Mouse (Mus musculus) CD4-positive, CD25-positive, alpha-beta regulatory T cell, adult 4 months (primary cell): Measurements from ENCODE around the gene Epb41l1. TPM values are rescaled to one million over a fixed set of nuclear protein-coding genes. Genes with fewer than 3 reads are reported as not detected.

ENCODE experiments used
- ATAC-seq: one replicate; pipeline ENCODE4 v1.8.0; 2017
- polyA plus RNA-seq, 2 experiments: library from polyadenylated mRNA; unstranded; fragments of 100-300 nt; shearing (Covaris generic); gene quantifications; one replicate each; pipeline ENCODE4 v1.2.1; 2017

Gene Epb41l1
- polyA plus RNA-seq, 2 experiments from 2014 or later, result 0.24 TPM; not detected in 1

DNA sequence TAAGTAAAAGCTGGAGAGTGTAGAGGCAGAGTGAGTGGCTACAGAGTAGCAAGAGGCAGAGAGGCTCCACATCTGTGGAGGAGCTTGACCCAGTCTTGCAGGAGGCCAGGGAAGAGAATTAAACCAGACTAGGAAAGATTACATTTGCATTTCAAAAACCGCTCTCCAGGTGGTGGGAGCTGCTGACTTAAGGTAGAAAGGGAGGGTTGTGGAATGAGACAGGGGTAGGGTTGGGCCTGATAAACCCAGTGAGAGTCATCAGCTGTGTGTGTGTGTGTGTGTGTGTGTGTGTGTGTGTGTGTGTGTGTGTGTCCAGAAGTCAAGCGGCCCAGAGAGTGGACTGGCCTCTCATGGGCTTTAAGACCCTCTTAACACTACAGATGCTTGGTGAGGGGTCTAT is 4.9 kb downstream of the Epb41l1 start:
- no peak for ATAC-seq

DNA sequence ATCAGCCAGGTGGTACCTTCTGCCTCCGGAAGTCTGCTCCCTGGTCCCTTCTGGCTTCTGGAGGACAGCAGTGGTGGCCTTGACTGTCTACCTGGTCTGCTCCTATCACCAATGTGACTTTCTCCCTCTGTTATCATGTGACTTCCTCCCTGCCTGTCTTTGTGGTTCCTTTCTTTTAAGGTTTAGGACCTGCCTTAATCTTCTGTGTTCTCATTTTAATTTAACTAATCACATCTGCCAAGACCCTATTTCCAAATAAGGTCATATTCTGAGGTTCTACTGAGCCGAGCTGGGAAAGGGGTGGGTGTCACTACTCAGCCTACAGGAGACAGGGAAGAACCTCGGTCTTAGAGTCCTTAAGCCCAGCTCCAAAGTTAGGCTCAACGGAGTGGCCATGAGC is 5.4 kb downstream of the Epb41l1 start:
- ATAC-seq, result no peak

DNA sequence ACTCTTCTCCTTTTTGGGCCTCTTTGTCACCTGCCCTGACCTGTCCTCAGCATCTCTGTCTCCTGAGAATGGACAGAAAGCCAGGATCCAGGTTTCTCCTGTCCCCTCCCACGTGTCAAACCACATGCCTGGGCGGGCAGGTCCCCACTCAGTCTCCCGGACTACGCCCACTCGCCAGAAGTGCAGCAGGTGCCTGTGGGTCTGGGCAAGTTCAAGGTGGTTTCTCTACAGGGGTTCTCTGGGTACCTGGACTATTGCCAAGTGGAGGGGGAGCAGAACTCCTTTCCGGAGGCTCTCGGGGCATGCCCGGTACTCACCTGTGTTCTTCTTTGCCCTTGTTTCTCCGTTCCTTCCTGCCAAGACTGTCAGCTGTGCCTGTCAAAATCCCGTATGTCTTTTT is 9.1 kb downstream of the Epb41l1 start:
- no peak for ATAC-seq

DNA sequence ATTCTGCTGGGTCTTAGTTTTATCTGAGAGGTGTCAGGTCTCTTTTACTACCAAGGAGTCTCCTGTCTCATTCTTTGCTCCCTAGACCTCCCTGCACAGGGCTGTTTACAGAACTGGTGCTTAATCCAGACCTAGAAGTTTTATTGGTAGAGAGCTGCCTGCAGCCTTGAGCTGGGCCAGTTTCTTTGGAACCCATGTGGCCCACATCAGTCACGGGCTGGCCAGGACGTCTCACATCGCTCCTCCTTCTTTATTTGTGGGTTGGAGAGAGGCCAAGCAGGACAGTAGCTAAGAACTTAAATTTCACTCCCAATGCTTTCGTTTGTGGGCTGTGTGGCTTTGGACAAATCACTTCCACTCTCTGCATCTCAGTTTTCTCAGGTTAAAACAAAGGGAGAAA is 9.6 kb downstream of the Epb41l1 start:
- no peak for ATAC-seq

DNA sequence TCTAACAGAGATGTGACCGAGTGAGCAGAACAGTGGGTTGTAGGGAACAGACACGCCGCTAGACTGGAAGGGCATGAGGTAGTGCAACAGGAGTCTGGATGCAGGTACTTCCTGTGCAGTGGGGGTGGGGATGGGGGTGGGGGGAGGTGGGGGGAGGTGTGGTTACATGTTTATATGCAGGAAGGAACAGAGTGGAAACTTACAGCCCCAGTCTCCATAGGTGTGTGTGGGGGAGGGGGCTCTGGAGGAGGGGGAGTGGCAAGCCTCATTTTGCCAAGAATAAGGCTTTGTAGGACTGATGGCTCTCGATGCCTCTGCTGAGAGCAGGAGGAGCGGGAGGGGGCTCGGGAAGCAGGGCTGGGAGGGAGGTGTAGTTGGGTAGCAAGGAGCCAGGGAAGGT is 10.7 kb downstream of the Epb41l1 start:
- ATAC-seq, result no peak

DNA sequence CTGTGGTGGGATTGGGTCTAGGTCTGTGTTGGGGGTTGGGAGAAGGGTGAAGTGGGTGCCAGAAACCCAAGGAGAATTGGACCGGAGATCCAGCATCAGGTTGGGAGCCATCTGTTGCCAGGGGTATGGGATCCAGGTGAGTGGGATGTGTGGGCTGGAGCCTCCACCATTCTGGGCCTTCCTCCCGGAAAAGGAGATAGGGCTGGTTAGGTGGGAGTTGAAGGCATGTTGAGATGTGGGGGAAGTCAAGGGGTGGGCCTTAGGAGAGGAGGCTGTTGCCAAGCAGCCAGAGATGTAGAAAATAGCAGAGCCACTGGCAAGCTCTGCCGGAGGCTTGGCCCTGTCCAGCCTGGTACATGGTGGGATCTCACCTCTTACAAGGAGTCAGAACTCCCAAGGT is 11.4 kb downstream of the Epb41l1 start:
- ATAC-seq, result no peak

DNA sequence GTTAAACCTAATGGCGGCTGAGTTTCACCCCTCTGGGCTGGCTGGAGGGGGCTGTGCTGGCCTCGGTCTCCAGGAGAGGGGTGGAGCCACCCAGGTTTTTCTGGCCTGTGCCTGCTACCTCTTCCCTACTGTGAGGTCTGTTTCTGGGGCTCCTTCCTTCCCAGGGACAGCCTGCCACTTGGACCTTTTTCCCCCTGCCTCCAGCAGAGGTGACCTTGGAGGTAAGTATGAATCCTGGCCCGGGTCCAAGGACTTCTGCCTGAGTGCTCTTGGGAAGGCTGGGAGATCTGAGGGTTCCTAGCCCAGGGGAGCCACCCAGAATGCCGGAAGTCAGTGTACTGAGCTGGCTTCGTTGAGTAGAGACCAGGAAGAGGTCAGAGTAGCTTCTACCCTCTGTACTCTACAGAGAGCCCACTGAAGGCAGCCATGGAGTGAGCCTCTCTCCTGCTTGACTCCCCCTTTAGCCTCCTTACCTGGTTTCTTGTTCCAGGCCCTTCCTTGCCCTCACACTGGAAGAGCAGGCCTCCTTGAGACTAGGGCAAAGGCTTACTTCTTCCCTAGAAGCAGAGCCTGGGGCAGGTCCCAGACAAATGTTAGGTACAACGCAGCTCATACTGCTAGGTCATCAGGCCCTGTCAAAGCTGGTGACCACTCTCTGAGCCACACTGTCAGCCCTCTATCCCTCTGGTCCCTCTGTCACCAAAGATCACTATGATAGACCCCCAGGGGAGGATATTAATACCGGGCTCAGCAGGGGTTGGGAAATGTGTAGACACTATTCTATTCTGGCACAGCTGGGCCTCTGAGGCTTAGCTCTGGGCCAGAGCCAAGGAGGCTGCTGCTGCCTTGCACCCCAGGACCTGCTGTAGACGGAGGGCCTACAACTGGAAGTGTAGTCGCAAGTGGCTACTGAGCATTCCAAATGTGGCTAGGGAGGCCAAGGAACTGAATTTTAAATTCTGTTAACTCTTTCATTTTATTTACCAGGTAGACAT is 12.5 kb downstream of the Epb41l1 start:
- ATAC-seq, result no peak

DNA sequence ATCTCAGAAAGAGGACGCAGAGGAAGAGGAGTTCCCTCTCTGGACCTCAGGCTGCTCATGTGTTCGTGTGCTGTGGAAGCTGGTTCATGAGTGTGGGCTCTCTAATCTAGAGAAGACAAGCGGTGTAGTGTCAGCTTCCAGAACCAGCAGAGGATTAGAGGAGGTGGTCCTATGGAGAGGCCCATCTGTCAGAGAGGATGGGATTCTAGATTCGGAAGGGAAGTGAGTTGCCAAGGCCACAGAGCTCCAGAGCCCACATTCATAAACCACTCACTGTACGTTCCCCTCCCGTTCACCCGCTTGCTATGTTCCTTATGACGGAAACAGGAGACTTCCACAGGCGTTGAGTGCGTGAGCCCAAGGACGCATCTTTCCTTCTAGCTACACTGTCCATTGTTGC is 16.9 kb downstream of the Epb41l1 start:
- ATAC-seq, result no peak

DNA sequence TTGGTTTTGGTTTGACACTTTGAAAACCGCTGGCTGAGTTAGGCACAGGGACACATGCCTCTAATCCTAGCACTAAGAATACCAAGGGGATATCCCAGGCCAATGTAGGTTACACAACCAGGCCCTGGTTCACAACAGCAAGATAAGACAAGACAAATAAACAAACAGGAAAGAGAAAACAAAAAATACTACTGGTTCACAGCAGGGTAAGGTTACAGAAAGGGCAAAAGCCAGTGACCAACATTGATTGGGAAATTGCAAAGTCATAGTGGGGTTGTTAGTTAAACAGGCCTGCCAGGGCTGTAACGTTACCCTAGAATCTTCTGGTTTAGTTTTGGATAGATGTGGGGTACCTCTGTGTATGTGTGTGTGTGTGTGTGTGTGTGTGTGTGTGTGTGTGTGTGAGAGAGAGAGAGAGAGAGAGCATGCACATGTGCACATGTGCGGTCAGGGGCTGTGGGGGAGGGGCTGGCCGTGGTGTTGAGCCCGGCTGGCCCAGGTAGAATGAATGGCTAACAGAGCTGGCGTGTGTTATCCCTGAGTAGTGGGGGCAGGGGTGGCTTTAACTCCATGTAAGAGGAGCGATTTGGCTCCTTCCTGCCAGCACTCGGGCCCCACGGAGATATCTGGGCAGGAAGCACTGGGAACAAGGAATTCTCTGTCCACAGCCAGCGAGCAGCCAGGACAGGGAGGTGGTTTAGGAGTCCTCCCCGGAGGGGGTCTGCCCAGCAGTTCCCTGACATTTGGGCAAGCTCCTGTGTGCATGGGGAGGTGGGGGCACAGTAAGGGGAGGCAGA is 19.2 kb downstream of the Epb41l1 start:
- ATAC-seq, result no peak

DNA sequence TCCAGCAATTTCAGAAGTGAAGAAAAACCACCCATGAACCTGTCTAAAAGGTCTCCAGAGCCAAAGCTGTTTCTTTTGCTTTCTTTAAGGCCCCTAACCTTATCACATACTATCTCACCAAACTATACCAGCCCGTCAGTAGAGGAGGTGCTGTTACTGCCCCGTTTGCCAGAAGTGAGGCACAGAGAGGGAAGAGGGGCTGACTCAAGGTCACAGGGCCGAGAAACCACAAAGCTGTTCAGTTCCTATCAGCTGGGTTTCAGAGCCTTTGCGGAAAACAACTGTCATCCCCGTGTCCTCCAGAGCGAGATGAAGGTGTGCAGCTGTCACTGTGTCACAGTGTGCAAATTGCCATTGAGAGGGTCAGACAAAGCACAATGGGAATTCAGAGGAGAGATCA is 21.2 kb downstream of the Epb41l1 start:
- no peak for ATAC-seq

DNA sequence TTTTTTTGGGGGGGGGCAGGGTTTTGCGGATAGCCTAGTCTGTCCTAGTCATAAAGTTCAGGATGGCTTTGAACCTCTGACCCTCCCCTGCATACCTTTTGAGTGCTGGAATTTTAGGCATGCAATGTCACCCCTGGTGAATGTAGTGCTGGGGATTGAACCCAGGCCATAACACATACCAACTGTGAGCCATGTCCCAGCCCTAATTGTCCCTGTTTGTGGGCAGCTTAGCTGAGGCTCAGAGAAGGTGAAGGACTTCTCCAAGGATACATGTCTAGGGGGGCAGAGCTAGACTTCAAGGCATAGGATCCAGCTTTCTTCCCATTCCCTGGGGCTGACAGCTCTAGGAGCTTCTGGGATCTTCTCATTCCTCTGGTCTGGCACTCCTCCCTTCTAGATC is 22.6 kb downstream of the Epb41l1 start:
- no peak for ATAC-seq

DNA sequence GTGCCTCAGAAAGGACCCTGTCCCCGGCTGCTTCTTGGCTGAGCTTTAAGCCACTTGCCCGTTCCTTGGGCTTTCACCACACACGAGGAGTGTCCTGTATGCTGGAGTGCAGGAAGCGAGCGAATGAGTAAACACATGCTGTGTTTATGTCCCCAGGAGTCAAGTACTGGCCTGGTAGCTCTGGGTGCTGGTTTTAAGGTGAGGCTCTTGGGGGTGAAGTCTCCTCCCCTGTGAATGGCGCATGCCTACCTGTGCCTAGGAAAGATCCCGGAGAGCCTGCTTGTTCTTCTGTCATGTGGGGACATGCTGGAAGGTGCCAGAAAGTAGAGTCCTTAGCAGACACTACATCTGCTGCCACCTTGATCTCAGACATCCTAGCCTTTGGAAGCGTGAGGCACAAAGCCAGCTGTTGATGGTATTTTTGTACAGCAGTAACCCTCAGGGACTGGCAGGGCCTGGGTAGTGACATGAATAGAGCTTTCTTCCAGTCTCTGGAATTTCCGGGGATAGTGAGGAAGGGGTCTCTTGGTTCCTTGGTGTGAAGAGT is 25.9 kb downstream of the Epb41l1 start:
- no peak for ATAC-seq

DNA sequence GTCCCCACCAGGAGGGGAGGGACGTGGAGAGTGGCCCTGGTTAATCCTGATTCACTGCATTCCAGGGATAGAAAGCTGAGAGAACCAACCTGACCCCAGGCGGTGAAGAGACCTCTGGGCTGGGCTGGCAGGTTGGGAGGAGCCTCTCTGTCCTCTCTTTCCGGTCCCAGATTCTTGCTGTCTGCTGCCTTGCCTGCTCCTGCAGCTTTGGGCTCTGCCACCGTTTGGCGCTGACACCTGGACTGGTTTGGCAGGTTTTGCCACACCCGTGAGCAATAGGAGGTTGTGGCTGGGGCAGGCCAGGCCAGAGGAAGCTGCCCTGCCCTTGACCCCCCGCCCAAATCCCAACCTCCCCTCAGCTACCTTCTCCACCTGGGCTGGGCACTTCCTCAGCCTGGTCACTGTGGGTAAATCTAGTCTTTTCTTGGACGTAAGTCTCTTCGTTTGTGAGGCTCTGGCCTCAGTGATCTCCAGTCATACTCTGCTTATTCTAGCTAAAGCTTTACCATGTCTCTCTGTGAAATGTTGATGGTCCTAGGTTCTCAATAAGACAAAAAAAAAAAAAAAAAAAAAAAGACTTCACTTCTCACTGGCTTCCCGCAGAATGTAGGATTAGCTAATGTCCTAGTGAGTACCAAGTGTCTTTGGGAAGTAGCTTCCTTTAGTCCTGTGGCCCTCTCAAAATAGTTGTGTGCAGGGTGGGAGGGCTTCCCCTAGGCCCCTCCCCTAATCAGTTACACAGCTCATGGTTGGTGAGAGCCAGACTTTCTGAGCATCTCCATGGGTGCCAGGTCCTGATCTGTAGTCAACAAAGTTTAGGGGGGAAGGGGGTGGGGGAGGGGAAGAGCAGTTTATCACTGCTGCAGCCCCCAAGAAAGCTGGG is 26.9 kb downstream of the Epb41l1 start:
- ATAC-seq, result no peak

DNA sequence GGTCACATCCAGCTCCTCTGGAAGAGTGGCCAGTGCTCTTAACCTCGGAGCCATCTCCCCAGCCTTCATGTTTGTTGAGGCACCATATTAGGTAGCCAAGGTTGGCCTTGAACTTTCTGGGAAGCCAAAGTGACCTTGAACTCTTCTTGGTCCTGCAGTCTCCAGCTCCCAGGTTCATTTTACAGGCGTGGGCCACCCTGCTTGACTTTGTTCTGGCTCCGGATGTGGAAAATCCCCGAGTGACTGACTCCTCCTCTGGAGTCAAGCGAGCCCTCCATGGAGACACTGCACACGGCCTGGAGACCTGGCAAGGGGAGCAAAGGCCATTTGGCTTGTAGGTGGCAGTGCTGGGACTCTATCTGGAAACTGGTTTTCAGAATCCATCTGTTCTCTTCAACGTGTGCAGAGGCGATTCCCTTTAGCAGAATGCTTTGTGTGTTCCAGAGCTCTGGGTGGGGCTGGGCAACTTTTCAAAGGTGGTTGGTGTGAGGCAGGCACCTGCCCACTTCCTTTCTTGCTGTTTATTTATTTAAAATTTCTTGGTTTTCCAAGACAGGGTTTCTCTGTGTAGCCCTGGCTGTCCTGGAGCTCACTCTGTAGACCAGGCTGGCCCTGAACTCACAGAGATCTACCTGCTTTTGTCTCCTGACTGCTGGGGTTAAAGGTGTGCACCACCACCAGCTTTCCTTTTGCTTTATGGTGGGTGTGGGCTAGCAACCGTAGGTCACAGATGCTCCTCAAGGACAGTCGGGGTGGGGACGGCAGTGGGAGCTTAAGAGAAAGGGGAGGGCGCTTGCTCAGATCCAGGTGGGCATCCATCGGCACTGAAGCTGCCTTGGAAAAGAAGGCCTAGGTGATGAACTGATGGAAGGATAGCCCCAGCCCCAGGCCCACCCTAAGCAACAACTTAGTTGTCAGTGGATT is 30.8 kb downstream of the Epb41l1 start:
- ATAC-seq, result no peak

DNA sequence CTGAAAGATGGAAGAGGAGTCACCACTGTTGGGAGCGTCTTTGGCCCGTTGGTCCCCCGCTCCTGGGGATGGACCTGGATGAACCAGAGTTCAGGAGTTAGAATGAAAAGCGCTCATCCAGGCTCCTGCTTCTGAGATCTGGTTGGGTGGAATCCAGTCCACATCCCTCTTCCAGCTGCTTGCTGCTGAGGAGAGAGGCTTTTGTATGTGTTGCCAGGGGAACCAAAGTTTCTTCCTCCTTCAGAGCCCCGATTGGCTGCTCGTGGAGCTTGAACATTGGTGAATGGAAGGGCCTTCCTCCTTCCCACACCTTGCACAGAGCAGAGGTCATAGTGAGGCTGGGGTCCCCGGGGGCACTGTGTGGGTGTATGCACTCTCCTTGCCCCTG is 31.4 kb downstream of the Epb41l1 start:
- ATAC-seq, result no peak

DNA sequence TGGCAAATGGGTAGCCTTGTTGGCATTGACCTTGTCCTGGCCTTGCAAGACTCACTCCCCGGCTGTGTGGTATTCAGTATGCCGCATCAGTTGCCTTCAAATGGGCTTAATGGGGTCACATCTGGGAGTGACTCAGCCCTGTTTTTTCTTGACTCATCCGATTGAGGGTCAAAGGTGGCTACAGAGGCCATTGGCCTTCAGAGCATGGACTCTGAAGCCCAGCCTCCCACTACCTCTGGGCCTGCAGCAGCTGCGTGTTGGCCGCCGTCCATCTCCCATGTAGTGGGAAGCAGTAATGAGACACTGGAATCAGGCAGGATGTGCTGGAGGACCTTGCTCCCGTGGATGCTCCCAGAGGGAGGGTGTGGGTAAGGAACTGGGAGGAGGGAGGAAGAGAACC is 33.1 kb downstream of the Epb41l1 start:
- no peak for ATAC-seq

DNA sequence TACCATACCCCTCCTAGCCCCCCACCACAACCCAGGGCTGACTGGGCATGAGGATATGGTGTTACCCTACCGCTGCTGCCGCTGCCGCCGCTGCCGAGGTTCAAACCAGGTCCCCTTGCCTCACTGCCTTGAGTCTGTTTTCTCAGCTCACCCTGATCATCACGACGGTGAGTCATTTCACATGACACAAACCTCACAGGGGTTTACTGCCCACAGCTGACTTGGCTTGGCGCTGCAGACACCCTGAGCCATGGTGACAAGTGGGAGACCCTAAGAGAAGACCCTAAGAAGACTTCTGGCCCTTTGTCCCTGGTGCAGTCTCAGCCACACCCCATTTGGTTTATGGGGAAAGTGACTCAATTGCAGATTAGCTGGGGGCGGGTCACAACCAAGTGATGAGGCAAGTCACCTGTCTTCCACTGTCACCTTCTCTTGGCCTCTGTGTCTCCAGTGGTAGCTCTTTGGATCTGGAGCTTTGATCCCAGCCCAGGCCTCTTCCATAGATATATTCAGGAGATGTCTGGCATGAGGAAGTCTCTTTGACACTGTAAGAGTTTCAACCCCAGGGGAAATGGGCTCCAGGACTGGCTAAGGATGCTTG is 34.9 kb downstream of the Epb41l1 start:
- ATAC-seq, result no peak

DNA sequence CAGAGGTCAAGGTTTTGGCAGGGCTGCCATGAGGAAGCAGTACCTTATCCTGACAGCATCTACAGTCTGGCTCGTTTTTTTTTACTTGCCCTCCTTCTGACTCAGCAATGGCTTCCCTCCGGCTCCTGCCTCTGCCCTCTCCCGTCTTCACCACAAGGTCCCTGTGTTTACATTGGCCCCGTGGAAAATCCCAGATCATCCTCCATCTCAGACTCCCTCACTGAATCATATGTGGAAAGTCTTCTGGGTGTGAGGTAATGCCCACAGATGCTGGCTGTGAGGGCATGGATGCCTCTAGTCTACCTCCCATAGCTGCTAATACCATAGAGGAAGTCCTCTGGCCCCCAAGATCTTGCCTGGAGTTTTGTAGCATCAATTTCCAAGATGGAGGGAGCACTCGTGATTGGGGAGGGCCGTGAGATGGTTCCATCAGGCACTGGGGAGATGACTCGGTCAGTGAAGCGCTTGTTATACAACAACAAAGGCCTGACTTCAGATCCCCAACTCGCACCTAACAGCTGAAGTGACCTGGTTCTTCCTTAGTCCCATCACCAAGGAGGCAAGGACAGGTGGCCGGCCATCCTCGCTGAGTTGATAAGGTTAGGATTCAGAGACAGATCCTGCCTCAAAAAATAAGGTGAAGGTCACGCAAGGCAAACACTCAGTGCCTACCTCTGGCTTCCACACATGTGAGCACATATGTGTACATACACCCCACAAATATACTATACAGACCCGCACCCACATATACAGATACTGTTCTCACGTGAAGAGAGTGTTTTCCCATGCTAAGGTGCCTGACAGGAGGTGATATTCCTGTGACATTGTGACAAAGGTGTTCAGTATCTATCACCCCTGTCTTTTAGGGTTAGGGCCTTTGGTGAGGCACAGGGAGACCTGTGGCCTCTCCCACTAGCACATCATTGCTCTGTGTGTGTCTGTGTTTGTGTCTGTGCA is 36.0 kb downstream of the Epb41l1 start:
- ATAC-seq, result no peak

DNA sequence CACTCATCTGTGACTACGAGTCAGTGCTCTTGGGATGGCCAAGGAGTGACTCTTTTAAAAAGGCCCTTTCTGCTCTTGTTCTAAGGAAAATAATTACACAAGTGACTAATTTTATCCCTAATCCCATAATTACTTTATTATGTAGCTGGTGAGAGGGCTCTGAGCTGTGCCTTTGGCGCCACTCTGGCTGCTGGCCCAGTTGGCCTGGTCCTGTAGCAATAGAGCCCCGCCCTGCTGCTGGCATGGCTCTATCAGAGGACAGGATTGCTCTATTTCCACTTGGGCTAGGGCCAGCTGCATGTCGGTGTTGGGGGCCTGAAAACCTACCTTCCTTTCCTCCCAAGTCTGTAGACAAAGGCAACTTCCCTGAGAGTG is 36.6 kb downstream of the Epb41l1 start:
- ATAC-seq, result no peak

DNA sequence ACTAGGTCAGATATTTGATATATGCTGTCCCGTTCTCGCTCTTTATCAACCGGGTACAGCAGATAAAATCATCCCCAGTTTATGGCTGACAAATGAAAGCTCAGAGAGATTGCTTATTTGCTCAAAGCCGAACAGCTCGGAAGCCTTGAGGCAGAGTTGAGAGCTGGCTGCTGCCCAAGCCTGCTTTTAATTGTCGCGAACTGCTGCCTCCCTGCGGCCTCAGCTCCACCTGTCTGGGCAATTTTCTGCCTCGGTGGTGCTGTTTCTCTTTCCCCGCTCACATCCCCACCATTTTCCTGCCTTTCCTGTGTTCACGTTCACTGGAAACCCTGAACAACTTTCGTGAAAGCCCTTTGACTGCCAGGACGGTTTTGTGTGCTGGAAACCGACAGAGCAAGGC is 39.8 kb downstream of the Epb41l1 start:
- no peak for ATAC-seq
